In the genomic region with DNA sequence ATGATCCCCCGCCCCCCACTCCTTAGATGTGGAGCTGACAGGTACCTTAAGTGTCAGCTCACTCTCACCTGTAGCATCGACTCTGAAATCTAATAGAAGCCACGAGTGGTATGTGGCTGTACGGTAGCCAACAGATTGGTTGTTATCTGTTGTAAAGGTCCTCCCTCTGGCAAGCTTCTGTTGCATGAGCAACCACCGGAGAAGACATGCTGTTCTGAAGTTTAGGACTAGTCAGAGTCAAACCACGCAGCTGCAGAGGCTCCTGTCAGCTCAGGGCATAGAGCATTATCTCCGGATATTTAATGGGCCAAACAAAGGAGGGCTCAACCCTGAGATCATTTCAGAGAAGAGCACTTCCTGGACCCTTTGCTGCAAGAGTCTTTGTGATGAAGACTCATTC, we compare ENCODE assay signal across 29 mouse cellular contexts.
"Had no signal": no experiment of that assay in that cellular context is flagged by ENCODE, and none has a peak within 500 bp of the region (broad histone marks: within the 10 kb centered on the region; RNA-seq: fewer than 3 reads in every experiment).

No protein-coding gene starts in this region.

- H3K27me3 ChIP-seq: heart, embryonic 12.5 days; heart, embryonic 13.5 days; heart, embryonic 15.5 days; hindbrain, embryonic 12.5 days; hindbrain, embryonic 13.5 days; hindbrain, embryonic 15.5 days; intestine, embryonic 15.5 days; kidney, embryonic 15.5 days had no signal

- H3K9ac ChIP-seq: heart, embryonic 12.5 days; heart, embryonic 13.5 days; heart, embryonic 15.5 days; hindbrain, embryonic 12.5 days; hindbrain, embryonic 13.5 days; hindbrain, embryonic 14.5 days; hindbrain, embryonic 15.5 days; intestine, embryonic 15.5 days; kidney, embryonic 15.5 days had no signal

- H3K9me3 ChIP-seq: heart, embryonic 10.5 days; heart, embryonic 12.5 days; heart, embryonic 13.5 days; heart, embryonic 15.5 days; hindbrain, embryonic 10.5 days; hindbrain, embryonic 12.5 days; hindbrain, embryonic 13.5 days; hindbrain, embryonic 15.5 days; intestine, embryonic 15.5 days; kidney, embryonic 15.5 days had no signal

- H3K4me3 ChIP-seq: heart, embryonic 10.5 days; heart, embryonic 12.5 days; heart, embryonic 13.5 days; heart, embryonic 15.5 days; hindbrain, embryonic 10.5 days; hindbrain, embryonic 12.5 days; hindbrain, embryonic 13.5 days; hindbrain, embryonic 15.5 days; intestine, embryonic 15.5 days; kidney, embryonic 15.5 days; left cerebral cortex, adult 2 months had no signal

- H3K36me3 ChIP-seq: heart, embryonic 13.5 days; heart, embryonic 15.5 days; hindbrain, embryonic 10.5 days; hindbrain, embryonic 12.5 days; hindbrain, embryonic 13.5 days; hindbrain, embryonic 15.5 days; intestine, embryonic 15.5 days had no signal

- H3K4me1 ChIP-seq: heart, embryonic 10.5 days; heart, embryonic 12.5 days; heart, embryonic 13.5 days; heart, embryonic 15.5 days; hindbrain, embryonic 10.5 days; hindbrain, embryonic 12.5 days; intestine, embryonic 15.5 days; kidney, embryonic 15.5 days had no signal

- H3K27ac ChIP-seq: heart, embryonic 10.5 days; heart, embryonic 13.5 days; heart, embryonic 15.5 days; hindbrain, embryonic 10.5 days; hindbrain, embryonic 12.5 days; hindbrain, embryonic 13.5 days; hindbrain, embryonic 14.5 days; hindbrain, embryonic 15.5 days; hindbrain, postnatal 0 days; intestine, embryonic 15.5 days; kidney, embryonic 15.5 days; kidney, postnatal 0 days; left cerebral cortex, adult 2 months had no signal

- DNase-seq: heart, postnatal 10 days; heart, postnatal 14 days; heart, postnatal 36 days; heart, postnatal 4 days; kidney, adult 11 months; kidney, adult 18-20 months; kidney, adult 2 months; kidney, adult 8-10 months; kidney, adult 9 months; kidney, postnatal 10 days; kidney, postnatal 14 days; kidney, postnatal 25 days; kidney, postnatal 36 days; kidney, postnatal 4 days; layer of hippocampus, postnatal 36 days had no signal
